Mouse (Mus musculus) kidney, adult 8-10 months (tissue): ENCODE data around the gene Fam110a.
A peak's percentile ranks its signal among the peaks of the same experiment; 100 is the strongest.

Experiments used
- DNase-seq, 2 experiments: peaks; one replicate each; pipeline ENCODE4 v3.0.0; 2022

Fam110a gene

GRCm38 (mm10) chr2:151969396-151969795 is 10.6 kb downstream of the Fam110a start:
- no peak for DNase-seq

GRCm38 (mm10) chr2:151968986-151969385 is 11.0 kb downstream of the Fam110a start:
- no peak for DNase-seq

GRCm38 (mm10) chr2:151968451-151968850 is 11.6 kb downstream of the Fam110a start:
- DNase-seq, result peak in 1 of 2 experiments; percentile 38

GRCm38 (mm10) chr2:151967792-151968191 is 12.2 kb downstream of the Fam110a start:
- DNase-seq, result no peak

- no peak for DNase-seq
Observed at GRCm38 (mm10) chr2:151967176-151967750, 12.8 kb downstream of the Fam110a start.

GRCm38 (mm10) chr2:151964052-151964451 is 16.0 kb downstream of the Fam110a start:
- no peak for DNase-seq

GRCm38 (mm10) chr2:151963319-151963718 is 16.7 kb downstream of the Fam110a start:
- no peak for DNase-seq

GRCm38 (mm10) chr2:151962474-151962873 is 17.5 kb downstream of the Fam110a start:
- DNase-seq, result peak; percentile 70 to 82

GRCm38 (mm10) chr2:151961284-151962196 is 18.5 kb downstream of the Fam110a start:
- DNase-seq, result no peak

- DNase-seq, result no peak
Observed at GRCm38 (mm10) chr2:151959274-151959673, 20.7 kb downstream of the Fam110a start.

GRCm38 (mm10) chr2:151956500-151957137 is 23.4 kb downstream of the Fam110a start:
- DNase-seq, result no peak

- DNase-seq, result no peak
Observed at GRCm38 (mm10) chr2:151953665-151954064, 26.4 kb downstream of the Fam110a start.

- DNase-seq, result no peak
Observed at GRCm38 (mm10) chr2:151949082-151949774, 30.8 kb downstream of the Fam110a start.

GRCm38 (mm10) chr2:151948311-151948710 is 31.7 kb downstream of the Fam110a start:
- DNase-seq, result no peak

- DNase-seq, result no peak
Observed at GRCm38 (mm10) chr2:151947617-151948016, 32.4 kb downstream of the Fam110a start.

GRCm38 (mm10) chr2:151944106-151944505 is 35.9 kb downstream of the Fam110a start:
- no peak for DNase-seq

- DNase-seq, result peak in 1 of 2 experiments; percentile 54
Observed at GRCm38 (mm10) chr2:151941269-151941668, 38.8 kb downstream of the Fam110a start.

- DNase-seq, result no peak
Observed at GRCm38 (mm10) chr2:151939651-151940420, 40.2 kb downstream of the Fam110a start.

- no peak for DNase-seq
Observed at GRCm38 (mm10) chr2:151938780-151939200, 41.2 kb downstream of the Fam110a start.

GRCm38 (mm10) chr2:151937893-151938292 is 42.1 kb downstream of the Fam110a start:
- DNase-seq, result peak in 1 of 2 experiments; percentile 32

- DNase-seq, result peak; percentile 69 to 90
Observed at GRCm38 (mm10) chr2:151930389-151931074, 49.5 kb downstream of the Fam110a start.
